Mouse (Mus musculus): Measurements from ENCODE around the gene Ttyh1. TPM values are rescaled to one million over a fixed set of nuclear protein-coding genes. Genes with fewer than 3 reads are reported as not detected.
"Not testable (repeated sequence)": the region's sequence is repeated elsewhere in the genome, so short reads cannot be mapped to it uniquely, and the experiment has no call there.

Gene Ttyh1
- polyA plus RNA-seq, 1 experiment from 2014 or later: 138 TPM

DNA sequence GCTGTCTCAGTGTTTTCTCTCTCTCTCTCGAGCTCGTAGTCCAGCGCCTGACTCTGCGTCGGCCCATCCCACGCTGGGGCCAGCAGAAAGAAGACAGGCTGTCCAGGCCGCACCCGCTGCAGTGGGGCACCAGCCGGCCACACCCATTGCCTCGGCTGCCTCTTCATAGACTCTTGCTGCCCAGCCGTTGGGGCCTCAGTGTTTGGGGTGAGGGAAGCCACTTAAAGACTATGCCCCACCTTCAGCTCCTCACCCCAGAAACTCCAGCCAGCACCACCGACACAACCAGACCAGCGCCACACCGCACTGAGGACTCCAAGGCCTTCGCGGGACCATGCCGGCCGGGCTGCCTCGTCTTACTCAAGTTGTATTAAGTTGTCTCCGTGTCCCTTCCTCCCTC lies 28.2 kb downstream of the Ttyh1 start:
- no peaks in the 10 kb centered on the region for H3K9me3 ChIP-seq
- peaks cover 59% of the 10 kb centered on the region for H3K36me3 ChIP-seq
- H3K27ac ChIP-seq: no peak overlapping the region
- peaks cover 31% of the 10 kb centered on the region for H3K4me1 ChIP-seq (replicated peaks)
- no peak overlapping the region for H3K4me2 ChIP-seq
- 92% methylated on average over 20 of the region's 20 CpGs for WGBS
- H3K27me3 ChIP-seq: peaks cover 22% of the 10 kb centered on the region
- no peak overlapping the region for H3K4me3 ChIP-seq
- H3K9ac ChIP-seq: no peak overlapping the region
- ATAC-seq (ENCODE audit: low FRiP score): no peak

- no peak for ATAC-seq (ENCODE audit: low FRiP score)
- H3K27me3 ChIP-seq: peaks cover 25% of the 10 kb centered on the region
- no peaks in the 10 kb centered on the region for H3K9me3 ChIP-seq
- peaks cover 54% of the 10 kb centered on the region for H3K36me3 ChIP-seq
- H3K4me3 ChIP-seq: no peak overlapping the region
- 85% methylated on average over 4 of the region's 4 CpGs for WGBS
- no peak overlapping the region for H3K4me2 ChIP-seq
- H3K4me1 ChIP-seq (replicated peaks): peaks cover 31% of the 10 kb centered on the region
- H3K9ac ChIP-seq: no peak overlapping the region
- no peak overlapping the region for H3K27ac ChIP-seq
Observed at GRCm38 (mm10) chr7:4147836-4148235, 28.6 kb downstream of the Ttyh1 start.

GRCm38 (mm10) chr7:4148341-4149208 lies 29.4 kb downstream of the Ttyh1 start:
- ATAC-seq (ENCODE audit: low FRiP score): peak; percentile 0

GRCm38 (mm10) chr7:4149209-4150054 lies 30.2 kb downstream of the Ttyh1 start:
- Histone ChIP-seq H3K4me1 (replicated peaks) (peaks cover 31% of the 10 kb centered on the region), H3K9me3 (no peaks in the 10 kb centered on the region), H3K36me3 (peaks cover 38% of the 10 kb centered on the region), H3K4me3 (peak overlapping the region; percentile 75), H3K27me3 (peaks cover 34% of the 10 kb centered on the region), H3K9ac (peak overlapping the region; percentile 88), H3K27ac (peak overlapping the region; percentile 93), H3K4me2 (peak overlapping the region; percentile 90)
- peak; percentile 74 for ATAC-seq (ENCODE audit: low FRiP score)
- under 1% methylated on average over 64 of the region's 64 CpGs for WGBS

More at GRCm38 (mm10) chr7:4148341-4149208, 29.4 kb downstream of the Ttyh1 start:
- Histone ChIP-seq H3K9ac (peak overlapping the region; percentile 88), H3K9me3 (no peaks in the 10 kb centered on the region), H3K27me3 (peaks cover 31% of the 10 kb centered on the region), H3K4me3 (peak overlapping the region; percentile 75), H3K27ac (peak overlapping the region; percentile 93), H3K36me3 (peaks cover 47% of the 10 kb centered on the region), H3K4me2 (peak overlapping the region; percentile 90), H3K4me1 (replicated peaks) (peaks cover 31% of the 10 kb centered on the region)
- WGBS: 27% methylated on average over 18 of the region's 18 CpGs

GRCm38 (mm10) chr7:4150059-4150541 lies 30.9 kb downstream of the Ttyh1 start, which contains the start of gene Leng9:
Gene Leng9, minus strand, starts transcription at chr7:4150374.
- WGBS: 1% methylated on average over 14 of the region's 14 CpGs
- Histone ChIP-seq H3K4me2 (peak within 1 kb of the TSS; percentile 90), H3K27ac (peak within 1 kb of the TSS; percentile 93), H3K27me3 (peaks cover 38% of the 10 kb centered on the region), H3K4me3 (peak within 1 kb of the TSS; percentile 75), H3K9me3 (no peaks in the 10 kb centered on the region), H3K9ac (peak within 1 kb of the TSS; percentile 88), H3K36me3 (peaks cover 31% of the 10 kb centered on the region), H3K4me1 (replicated peaks) (peaks cover 31% of the 10 kb centered on the region)
- ATAC-seq (ENCODE audit: low FRiP score): peak; percentile 18

- Histone ChIP-seq H3K4me3 (peak overlapping the region; percentile 75), H3K27ac (no peak overlapping the region), H3K27me3 (peaks cover 42% of the 10 kb centered on the region), H3K4me1 (replicated peaks) (peaks cover 31% of the 10 kb centered on the region), H3K4me2 (peak overlapping the region; percentile 90), H3K9me3 (no peaks in the 10 kb centered on the region), H3K36me3 (peaks cover 24% of the 10 kb centered on the region), H3K9ac (peak overlapping the region; percentile 43)
- WGBS: 3% methylated on average over 14 of the region's 14 CpGs
- ATAC-seq (ENCODE audit: low FRiP score): 0 out of 2 replicates have a peak, but pooled peaks have one; percentile 11
Observed at GRCm38 (mm10) chr7:4150811-4151221, 31.6 kb downstream of the Ttyh1 start.

- peak overlapping the region; percentile 90 for H3K4me2 ChIP-seq
- peaks cover 42% of the 10 kb centered on the region for H3K27me3 ChIP-seq
- peaks cover 31% of the 10 kb centered on the region for H3K4me1 ChIP-seq (replicated peaks)
- ATAC-seq (ENCODE audit: low FRiP score): no peak
- peak overlapping the region; percentile 75 for H3K4me3 ChIP-seq
- H3K27ac ChIP-seq: no peak overlapping the region
- peaks cover 20% of the 10 kb centered on the region for H3K36me3 ChIP-seq
- no peaks in the 10 kb centered on the region for H3K9me3 ChIP-seq
- WGBS: 11% methylated on average over 22 of the region's 22 CpGs
- H3K9ac ChIP-seq: peak overlapping the region; percentile 58
Observed at GRCm38 (mm10) chr7:4151241-4151640, 32.0 kb downstream of the Ttyh1 start.

- Histone ChIP-seq H3K9me3 (no peaks in the 10 kb centered on the region), H3K27ac (no peak overlapping the region), H3K4me3 (no peak overlapping the region), H3K9ac (no peak overlapping the region), H3K4me2 (no peak overlapping the region), H3K27me3 (peaks cover 42% of the 10 kb centered on the region), H3K36me3 (no peaks in the 10 kb centered on the region), H3K4me1 (replicated peaks) (peaks cover 20% of the 10 kb centered on the region)
- ATAC-seq (ENCODE audit: low FRiP score): no peak
- WGBS: 78% methylated on average over 5 of the region's 5 CpGs
Observed at GRCm38 (mm10) chr7:4154356-4154755, 35.1 kb downstream of the Ttyh1 start.

GRCm38 (mm10) chr7:4154976-4155375 lies 35.8 kb downstream of the Ttyh1 start:
- Histone ChIP-seq H3K9me3 (no peaks in the 10 kb centered on the region), H3K36me3 (no peaks in the 10 kb centered on the region), H3K4me3 (no peak overlapping the region), H3K9ac (no peak overlapping the region), H3K4me1 (replicated peaks) (peaks cover 16% of the 10 kb centered on the region), H3K27me3 (peaks cover 42% of the 10 kb centered on the region), H3K27ac (no peak overlapping the region), H3K4me2 (no peak overlapping the region)
- ATAC-seq (ENCODE audit: low FRiP score): no peak
- WGBS: 28% methylated on average over 4 of the region's 4 CpGs

DNA sequence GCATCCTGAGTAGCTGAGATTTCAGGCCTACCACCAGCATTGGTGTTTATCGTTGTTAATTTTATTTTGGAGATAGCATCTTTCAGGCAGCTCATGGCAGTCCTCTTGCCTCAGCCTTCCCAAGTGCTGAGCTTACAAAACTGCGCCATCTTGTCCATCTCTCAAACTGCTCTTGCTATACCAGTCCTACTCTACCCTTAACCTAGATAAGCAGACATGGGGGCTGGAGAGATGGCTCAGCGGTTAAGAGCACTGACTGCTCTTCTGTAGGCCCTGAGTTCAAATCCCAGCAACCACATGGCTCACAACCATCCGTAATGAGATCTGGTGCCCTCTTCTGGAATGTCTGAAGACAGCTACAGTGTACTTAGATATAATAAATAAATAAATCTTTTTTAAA lies 42.4 kb downstream of the Ttyh1 start:
- not testable (repeated sequence) for H3K4me3 ChIP-seq; H3K36me3 ChIP-seq; H3K9me3 ChIP-seq; H3K27ac ChIP-seq; H3K4me2 ChIP-seq; H3K9ac ChIP-seq; ATAC-seq (ENCODE audit: low FRiP score)
- WGBS: 96% methylated on average over 4 of the region's 4 CpGs
- peaks cover 20% of the 10 kb centered on the region for H3K4me1 ChIP-seq (replicated peaks)
- H3K27me3 ChIP-seq: 0 out of 2 replicates have a peak, but pooled peaks cover 13% of the 10 kb centered on the region

GRCm38 (mm10) chr7:4163571-4164072 lies 44.4 kb downstream of the Ttyh1 start:
- H3K9ac ChIP-seq: peak overlapping the region; percentile 61
- 0 out of 2 replicates have a peak, but pooled peaks cover 13% of the 10 kb centered on the region for H3K27me3 ChIP-seq
- H3K4me1 ChIP-seq (replicated peaks): peaks cover 20% of the 10 kb centered on the region
- no peaks in the 10 kb centered on the region for H3K9me3 ChIP-seq
- H3K4me2 ChIP-seq: peak overlapping the region; percentile 51
- no peak overlapping the region for H3K27ac ChIP-seq
- peak overlapping the region; percentile 34 for H3K4me3 ChIP-seq
- H3K36me3 ChIP-seq: no peaks in the 10 kb centered on the region
- 3% methylated on average over 11 of the region's 11 CpGs for WGBS
- ATAC-seq (ENCODE audit: low FRiP score): peak; percentile 25; the same call in 1 of the 2 replicates
